Mouse (Mus musculus) heart, adult 2 months (tissue): ENCODE measurements around the gene Trp73.

Source experiments
- CTCF ChIP-seq: fragments of 200-600 bp; IDR thresholded peaks from 2 replicates; pipeline ENCODE4 v1.8.1; 2022; ENCODE audit warnings: antibody characterized with exemption, mild to moderate bottlenecking, moderate library complexity
- EP300 ChIP-seq: fragments of 200-500 bp; IDR thresholded peaks from 2 replicates; pipeline ENCODE4 v1.6.1; 2011; ENCODE audit warnings: low read depth, low read length, control low read depth; ENCODE audit not compliant: insufficient read depth
- POLR2A ChIP-seq: fragments of 200-500 bp; IDR thresholded peaks from 2 replicates; pipeline ENCODE4 v1.6.1; 2011; ENCODE audit warnings: mild to moderate bottlenecking, low read depth, low read length, control low read depth; ENCODE audit not compliant: insufficient read depth

- no peak for TF ChIP-seq CTCF
- no peak for TF ChIP-seq POLR2A
- no peak for TF ChIP-seq EP300
These were observed 97.4 kb downstream of the Trp73 start, which contains the start of gene Ccdc27 for GRCm38 (mm10) chr4:154042577-154042976.
